Mouse (Mus musculus): ENCODE measurements around the gene Syngr2.
"Not testable (repeated sequence)": the region's sequence is repeated elsewhere in the genome, so short reads cannot be mapped to it uniquely, and the experiment has no call there.

Syngr2 gene

GRCm38 (mm10) chr11:117810401-117811046, 1.1 kb downstream of the Syngr2 start:
- peak; percentile 65 for DNase-seq (ENCODE audit: low read depth, low spot score)

GRCm38 (mm10) chr11:117813867-117814266, 4.4 kb downstream of the Syngr2 start:
- DNase-seq (ENCODE audit: low read depth, low spot score) = no peak

DNA sequence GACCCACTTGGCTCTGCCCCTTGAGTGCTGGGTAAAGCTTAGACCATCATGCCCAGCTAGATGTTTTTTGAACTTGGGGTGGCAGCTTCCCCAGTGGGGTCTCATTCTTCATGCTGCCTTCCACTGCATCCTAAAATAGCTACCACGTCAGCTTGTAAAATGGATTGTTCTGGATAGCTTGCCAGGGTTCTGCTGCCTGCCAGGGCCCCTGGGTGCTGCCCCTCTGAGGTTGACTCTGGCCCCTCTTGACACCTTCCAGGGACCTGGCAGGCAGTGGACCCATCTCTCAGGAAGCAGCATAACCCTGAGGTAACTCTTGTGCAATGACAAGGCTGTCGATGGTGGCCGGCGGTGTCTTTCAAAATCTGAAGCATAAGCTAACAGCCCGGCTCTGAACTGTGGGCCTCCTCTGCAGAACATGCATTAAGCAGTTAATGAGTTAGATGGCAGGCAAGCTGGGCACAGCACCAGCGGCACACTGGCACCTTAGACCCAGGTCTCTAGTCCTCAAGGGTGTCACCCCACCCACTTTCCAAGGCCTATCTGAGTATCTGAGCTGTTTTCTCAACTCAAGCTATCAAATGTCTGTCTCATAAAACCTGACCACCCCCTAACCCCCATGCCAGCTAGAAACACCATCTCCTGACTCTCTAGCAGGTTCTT, 5.4 kb downstream of the Syngr2 start:
- no peak for DNase-seq (ENCODE audit: low read depth, low spot score)

DNA sequence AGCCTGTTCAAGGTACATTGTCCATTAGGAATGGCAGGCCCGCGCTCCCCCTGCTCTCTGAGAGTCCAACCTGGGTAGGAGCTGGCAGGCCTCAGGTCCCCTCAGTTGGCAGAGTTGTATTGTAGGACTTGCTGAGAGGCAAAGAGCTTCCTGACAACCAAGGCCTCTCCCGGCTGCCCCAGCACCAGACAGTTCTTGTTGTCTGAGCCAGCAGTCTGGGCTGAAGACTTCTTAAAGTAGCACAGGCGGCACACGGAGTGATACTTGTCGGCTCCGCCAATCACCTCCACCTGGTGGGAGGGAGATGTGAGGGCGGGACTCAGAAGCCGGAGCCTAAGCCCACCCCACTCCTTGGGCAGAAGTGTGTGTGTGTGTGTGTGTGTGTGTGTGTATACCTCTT, 6.4 kb downstream of the Syngr2 start:
- not testable (repeated sequence) for DNase-seq (ENCODE audit: low read depth, low spot score)

- DNase-seq (ENCODE audit: low read depth, low spot score) = no peak
Observed at GRCm38 (mm10) chr11:117816389-117816996, 7.0 kb downstream of the Syngr2 start.

- no peak for DNase-seq (ENCODE audit: low read depth, low spot score)
Observed at GRCm38 (mm10) chr11:117819095-117819494, 9.6 kb downstream of the Syngr2 start.

DNA sequence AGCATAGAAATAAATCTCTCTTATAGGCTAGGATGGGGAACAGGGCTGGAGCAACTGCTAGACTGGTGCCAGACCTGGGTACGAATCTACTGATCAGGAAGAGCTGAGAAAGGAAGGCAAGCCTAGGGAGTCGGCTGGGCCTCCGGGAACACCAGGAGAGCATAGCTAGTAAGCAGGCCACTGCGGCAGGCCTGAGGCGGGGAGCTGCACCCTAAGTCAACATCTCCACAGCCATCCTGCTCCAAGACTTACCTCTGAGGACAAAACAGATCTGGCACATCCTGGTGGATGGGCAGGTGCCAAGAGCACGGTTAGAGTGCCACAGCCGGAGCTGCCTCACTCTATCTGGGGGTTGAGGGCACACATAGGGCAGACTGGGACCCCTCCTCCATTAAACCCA, 10.7 kb downstream of the Syngr2 start:
- no peak for DNase-seq (ENCODE audit: low read depth, low spot score)

DNA sequence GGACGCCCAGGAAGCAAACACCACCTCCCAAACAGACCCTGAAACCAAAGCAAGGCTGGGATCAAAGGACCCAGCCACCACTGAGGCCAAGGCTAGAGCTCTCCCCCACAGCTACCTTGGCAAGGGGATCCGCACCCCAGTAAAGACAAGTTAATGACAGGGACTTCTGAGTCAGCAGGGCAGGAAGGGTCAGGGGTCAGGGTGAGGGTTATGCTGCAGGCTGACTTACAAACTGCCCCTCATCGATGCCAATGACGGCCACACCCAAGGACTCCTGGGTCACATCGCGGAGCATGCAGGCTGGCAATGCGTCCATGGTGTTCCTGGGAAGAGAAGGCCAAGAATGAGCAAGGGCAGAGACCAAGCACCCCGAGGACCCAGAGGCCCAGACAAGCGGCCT, 12.4 kb downstream of the Syngr2 start:
- no peak for DNase-seq (ENCODE audit: low read depth, low spot score)

- no peak for DNase-seq (ENCODE audit: low read depth, low spot score)
Observed at GRCm38 (mm10) chr11:117822728-117823241, 13.3 kb downstream of the Syngr2 start.

- DNase-seq (ENCODE audit: low read depth, low spot score) = no peak
Observed at GRCm38 (mm10) chr11:117823411-117823810, 13.9 kb downstream of the Syngr2 start.

DNA sequence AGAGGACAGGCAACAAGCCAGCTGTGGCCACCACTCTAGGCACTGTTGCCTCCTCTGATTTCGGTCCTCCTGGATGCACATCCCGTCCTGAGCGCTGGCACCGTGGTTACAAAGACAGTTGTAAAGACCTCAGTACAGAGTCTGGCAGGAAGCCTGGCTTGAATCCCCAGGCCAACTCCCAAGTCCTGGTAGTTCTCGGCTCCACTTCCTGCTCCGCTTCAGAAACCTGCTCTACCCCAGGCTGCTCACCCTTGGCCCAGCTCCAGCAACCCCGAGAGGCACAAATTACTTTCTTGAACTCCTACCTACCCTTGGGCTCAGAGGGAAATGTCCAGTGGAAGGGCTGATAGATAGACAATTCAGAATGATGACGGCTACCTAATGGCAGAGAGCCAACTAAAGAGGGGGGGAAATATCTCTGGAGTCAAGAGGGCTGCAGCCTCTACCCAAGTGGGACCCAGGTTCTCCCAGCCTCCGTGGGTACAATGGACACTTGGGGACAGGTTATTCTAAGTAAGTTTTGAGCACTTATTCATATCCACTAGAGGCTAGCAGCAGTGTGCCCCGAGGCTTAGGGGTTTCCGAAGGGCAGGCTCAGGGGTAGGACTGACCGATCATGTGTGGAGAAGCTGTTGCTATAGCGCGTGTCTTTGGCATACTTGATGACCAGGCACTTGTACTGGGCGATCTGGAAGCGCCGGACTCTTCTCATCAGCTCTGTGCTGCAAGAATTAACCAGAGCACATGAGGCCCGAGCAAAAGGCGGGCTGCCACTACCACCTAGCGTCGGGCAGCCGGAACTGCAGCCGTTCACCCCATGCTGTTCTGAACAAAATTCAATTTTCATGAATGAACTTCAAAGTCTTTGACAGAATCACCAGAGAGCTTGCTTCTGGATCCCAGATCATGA, 14.8 kb downstream of the Syngr2 start:
- peak; percentile 62 for DNase-seq (ENCODE audit: low read depth, low spot score)

DNA sequence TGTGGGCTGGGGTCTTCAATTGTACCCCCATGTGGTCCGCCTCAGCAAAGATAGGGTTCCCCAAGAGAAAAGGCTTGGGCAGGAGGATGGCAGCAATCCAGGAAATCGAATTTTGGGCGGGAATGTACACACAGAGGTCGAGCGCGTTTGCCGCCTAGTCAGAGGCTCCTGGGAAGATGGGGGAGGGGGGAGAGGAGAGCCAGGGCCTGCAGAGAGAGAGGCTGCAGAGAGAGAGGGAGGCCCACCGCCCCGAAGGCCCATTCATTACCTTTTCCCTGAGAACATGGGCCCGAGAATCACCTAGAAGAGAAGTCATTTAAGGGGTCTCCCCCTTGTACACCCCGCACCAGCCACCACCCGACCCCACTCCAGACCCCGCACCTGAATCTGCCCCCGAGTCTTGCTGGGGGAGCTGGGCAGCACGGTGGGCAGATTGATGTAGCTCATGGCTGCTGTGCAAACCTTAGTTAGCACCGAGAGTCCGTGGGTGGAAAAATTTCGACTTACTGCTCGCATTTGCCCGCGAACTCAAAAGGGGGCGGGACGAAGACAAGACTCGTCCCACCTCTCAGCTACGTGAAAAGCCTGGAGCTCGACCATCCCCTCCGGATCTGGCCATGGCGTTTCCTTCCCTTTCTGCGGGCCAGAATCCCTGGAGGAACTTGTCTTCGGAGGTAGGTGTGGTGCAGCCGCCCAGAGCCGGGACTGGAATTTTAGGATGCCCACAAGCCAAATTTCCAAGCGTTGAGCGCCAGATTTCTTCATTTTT, 16.0 kb downstream of the Syngr2 start, which contains the start of the genes Afmid and Tk1:
Gene Afmid, plus strand, starts transcription at position 592 of the 769 bp plus-strand sequence.
Gene Tk1, minus strand, starts transcription at position 760 of the 769 bp plus-strand sequence.
- no peak for DNase-seq (ENCODE audit: low read depth, low spot score)

DNA sequence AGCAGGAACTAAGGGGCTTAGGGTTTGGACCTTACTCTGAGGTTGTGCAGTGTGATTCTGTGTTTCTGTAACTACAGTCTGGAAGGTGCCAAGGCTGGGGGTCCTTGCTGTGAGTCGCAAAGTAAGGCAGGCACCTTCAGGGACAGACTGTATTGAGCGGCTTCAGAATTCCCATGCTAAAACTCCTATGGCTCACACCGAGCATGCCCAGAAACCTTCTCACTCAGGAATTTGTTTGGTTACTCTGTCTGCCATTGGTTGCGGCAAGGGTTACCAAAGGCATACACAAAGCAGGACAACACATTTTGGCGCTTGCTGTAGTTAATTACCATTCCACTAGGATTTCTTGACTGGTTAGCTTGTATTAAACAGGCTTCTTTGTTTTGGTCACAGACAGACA, 16.7 kb downstream of the Syngr2 start:
- no peak for DNase-seq (ENCODE audit: low read depth, low spot score)

DNA sequence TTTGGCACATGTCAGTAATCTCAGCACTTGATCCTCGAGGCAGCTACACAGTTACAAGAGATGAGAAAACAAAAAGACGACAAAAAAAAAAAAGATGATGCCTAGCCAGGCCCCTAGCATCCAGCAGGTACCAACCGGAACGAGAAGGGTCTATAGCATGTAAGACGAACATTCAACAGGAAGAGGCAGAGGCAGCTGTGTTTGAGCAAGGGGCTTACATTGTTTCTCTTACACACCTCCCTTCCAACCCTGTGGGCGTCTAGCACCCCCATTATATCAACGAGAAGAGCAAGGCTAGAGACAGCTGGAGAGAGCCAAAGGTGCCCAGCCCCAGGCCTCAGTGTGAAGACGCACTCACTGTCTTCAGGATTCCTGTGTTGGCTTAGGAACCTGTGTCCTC, 17.4 kb downstream of the Syngr2 start:
- no peak for DNase-seq (ENCODE audit: low read depth, low spot score)

DNA sequence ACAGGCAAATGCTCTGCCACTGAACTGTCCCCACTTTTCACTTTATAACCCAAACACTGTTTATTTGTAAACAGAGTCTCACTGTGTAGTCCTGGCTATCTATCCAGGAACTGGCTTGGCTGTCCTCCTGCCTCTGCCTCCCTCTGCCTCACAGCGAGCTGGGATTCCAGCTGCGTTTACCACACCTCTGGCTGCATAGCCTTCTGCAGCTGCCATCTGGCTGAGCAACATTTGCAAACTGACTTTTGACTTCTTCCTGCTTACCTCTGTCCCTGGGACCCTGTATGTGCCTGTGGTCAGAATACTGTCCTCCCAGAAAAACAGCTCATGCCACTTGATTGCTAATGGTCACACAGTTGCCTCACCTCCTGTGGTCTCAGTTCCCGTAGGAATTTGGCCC, 17.9 kb downstream of the Syngr2 start:
- no peak for DNase-seq (ENCODE audit: low read depth, low spot score)

DNA sequence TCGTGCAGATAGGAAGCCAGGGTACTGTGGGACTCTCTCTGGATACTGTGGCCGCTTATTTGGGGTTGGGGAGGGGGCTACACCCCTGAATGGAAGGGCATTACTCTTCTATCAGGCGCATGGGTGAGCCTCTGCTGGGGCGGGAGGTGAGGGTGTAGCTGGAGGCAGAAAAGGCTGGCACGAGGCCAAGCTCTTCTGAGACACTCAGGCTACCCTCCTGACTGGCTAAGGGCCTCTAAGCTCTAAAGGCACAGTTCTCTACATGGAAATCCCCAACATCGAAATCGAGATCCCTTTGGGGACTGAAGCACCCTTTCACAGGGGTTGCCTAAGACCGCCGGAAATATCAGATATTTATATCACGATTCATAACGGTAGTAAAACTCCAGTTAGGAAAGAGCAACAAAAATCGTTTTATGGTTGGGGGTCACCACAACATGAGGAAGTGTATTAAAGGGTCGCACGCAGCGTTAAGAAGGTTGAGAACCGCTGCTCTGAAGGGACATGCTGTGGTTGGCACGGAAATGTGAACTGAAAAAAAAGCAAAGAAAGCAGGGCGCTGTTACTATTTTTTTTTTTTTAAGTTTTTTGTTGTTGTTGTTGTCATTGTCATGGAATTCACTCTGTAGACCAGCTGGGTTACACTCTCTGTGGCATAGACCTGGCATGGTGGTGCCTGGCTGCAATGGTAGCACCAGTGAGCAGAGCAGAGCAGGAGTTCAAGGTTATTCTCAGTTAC, 18.9 kb downstream of the Syngr2 start:
- no peak for DNase-seq (ENCODE audit: low read depth, low spot score)

DNA sequence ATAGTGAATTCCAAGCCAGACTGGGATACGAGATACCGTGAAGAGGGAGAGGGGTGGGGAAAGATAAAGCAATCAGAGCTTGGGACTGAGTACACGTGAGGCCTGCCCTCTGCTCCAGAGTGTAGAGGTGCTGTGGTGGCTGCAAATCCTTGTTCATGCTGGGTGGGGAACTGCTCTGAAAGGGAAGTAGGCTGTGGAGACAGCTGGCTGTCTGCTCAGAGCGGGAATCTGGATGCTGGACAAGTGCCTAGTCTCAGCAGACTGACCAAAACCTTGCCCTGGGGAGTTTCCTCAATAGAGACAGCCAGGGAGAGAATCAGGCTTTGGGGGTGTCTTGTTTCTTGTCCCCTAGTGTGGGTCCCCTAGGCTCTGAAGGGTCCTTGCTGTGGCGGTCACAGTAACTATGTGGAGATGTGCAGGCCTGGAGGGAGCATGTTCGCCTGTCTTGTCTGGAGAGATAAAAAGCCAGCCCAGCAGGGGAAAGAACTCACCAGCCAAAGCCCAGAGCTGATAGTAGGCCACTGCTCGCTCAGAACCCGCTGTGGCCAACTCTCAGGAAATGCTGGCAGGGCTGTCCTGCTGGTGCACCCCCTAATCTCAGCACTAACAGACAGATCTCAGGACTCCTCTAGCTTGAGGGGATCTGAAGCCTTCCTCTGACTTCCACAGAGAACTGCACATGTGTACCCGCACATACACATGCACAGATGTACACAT, 19.6 kb downstream of the Syngr2 start:
- DNase-seq (ENCODE audit: low read depth, low spot score) = no peak

DNA sequence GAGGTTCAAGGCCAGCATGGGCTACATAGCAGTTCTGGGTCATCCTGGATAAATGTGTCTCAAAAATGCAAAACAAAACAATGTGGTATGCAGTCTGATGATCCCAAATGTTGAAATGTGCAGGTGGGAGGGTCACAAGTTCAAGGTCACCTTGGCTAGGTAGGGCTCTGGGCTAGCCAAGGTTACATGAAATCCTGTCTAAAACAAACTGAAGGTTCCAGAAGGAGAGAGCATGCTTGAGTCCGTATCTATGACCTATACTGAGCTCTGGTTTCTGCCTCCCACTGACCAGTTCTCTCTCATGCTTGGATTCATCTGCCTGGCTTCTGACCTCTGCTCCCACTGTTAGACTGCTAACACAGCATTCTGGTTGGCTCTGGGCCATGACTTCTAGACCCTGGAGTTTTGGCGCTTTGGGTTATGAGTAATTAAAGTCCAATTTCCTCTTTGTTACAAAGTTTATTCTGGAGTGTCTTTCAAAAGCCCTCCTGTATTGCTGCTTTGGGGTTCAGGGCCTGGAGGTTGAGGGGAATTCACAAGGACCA, 20.3 kb downstream of the Syngr2 start:
- DNase-seq (ENCODE audit: low read depth, low spot score) = no peak

DNA sequence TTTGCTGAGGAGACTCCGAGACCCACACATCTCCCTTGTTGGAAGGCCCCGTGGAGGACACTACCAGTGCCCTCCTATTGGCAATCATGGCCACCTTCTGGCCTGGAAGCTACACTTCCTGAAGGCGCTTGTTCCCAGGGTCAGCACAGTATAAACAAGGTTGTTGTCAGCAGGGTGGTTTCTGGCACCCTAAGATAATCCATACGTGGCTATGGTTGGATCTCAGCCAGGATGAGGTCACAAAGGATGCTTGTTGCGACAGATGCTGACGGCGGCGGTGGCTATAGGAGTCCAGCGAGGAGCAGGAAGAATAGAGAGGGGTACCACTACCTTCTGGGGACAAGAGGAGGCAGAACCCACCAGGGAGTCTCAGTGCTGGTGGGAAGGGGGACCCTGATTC, 20.9 kb downstream of the Syngr2 start:
- DNase-seq (ENCODE audit: low read depth, low spot score) = no peak

All from retina, postnatal 7 days (tissue).